Mouse (Mus musculus) T-cell, adult 66 days (primary cell): ENCODE data around the gene Fcho1. TPM values are rescaled to one million over a fixed set of nuclear protein-coding genes. Genes with fewer than 3 reads are reported as not detected.

Experiments used
- total RNA-seq, 2 experiments: library from RNA; stranded (reverse); gene quantifications; 3 replicates in 1 of 2; 4 replicates in 1 of 2; pipeline ENCODE4 v1.2.4; 2023

Fcho1 gene
- total RNA-seq = 100 to 1,000 TPM; 134 to 136 TPM

GRCm38 (mm10) chr8:71725122-71725924 lies at the start of gene Fcho1:
Gene Fcho1, minus strand, starts transcription at chr8:71725716.

GRCm38 (mm10) chr8:71701414-71702086 lies 24.0 kb downstream of the Fcho1 start, which contains the start of gene B3gnt3:
Gene B3gnt3, minus strand, starts transcription at chr8:71701789.

DNA sequence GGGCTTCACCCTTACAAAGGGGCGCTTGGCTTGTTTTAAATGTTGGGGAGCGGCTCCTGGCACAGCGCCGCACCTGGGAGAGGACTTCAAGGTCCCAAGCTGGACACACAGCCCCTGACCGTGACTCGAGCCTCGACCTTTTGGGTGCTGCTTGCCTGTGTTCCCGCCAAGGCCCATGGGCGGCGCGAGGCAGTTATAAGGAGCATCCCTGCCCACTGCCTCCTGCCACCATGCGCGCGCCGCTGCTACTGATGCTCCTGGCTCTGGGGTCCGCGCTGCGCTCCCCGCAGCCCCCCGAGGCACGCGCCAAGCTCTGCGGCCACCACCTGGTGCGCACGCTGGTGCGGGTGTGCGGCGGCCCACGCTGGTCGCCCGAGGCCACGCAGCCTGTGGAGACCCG lies 36.5 kb downstream of the Fcho1 start, which contains the start of gene Insl3:
TSS of gene Insl3 (plus strand) at position 187 of the 400 bp plus-strand sequence.

DNA sequence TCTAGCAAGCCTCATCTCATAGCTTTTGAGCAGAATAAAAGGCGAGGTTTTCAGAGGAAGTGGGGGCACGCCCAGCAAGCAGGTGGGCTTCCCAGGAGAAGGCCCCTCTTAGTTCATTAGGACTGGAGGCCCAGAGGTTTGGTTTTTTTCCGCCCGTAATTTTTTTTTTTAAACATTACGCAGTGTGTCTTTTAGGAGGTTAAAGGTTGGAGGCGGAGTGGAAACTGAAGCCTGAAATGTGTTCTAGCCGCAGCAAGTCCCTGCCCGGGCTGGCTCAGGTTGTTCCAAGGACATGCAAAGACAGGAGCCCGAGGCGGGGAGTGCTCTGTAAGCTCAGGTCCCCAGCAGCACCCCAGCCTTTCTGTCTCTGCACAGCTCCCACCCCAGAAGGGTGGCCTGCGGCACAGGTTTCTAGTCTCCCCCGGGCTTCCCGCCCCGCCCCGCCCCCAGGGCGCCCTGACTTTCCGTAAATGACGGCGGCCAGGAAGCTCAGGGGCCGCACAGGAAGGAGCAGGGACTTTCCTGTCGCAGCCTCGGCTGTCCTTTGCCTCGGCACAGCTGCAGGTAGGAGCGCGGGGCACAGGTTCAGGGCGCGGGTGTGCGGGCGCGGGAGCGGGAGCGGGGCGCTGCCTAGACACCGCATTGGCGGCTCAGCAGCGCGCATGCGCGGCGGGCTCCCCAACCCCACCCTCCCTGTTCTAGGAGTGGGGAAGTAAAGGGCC lies 49.3 kb downstream of the Fcho1 start, which contains the start of gene Jak3:
TSS of gene Jak3 (plus strand) at position 277 of the 722 bp plus-strand sequence.

GRCm38 (mm10) chr8:71671549-71671965 lies 54.0 kb downstream of the Fcho1 start, which contains the start of gene Unc13a:
Gene Unc13a, minus strand, starts transcription at chr8:71671757.

Other genes starting within 250 kb of the Fcho1 start
- gene Ano8, start 239.8 kb downstream of the Fcho1 start, total RNA-seq = 10 to 100 TPM; 22.9 to 29.4 TPM
- gene Gtpbp3, start 237.6 kb downstream of the Fcho1 start, total RNA-seq = 10 to 100 TPM; 18.6 to 23.0 TPM
- gene Plvap, start 214.0 kb downstream of the Fcho1 start, total RNA-seq = not detected
- not detected for gene Ccdc194, start 200.0 kb downstream of the Fcho1 start, total RNA-seq
- gene Bst2, start 188.3 kb downstream of the Fcho1 start, total RNA-seq = 10 to 100 TPM; 57.3 to 79.1 TPM
- gene Mvb12a, start 182.8 kb downstream of the Fcho1 start, total RNA-seq = 10 to 100 TPM; 29.8 to 42.6 TPM
- gene Tmem221, start 166.8 kb downstream of the Fcho1 start, total RNA-seq = 1 to 10 TPM in 1 of 2 experiments, under 1 TPM in 1; 0.83 to 1.7 TPM
- not detected for gene Nxnl1, start 159.1 kb downstream of the Fcho1 start, total RNA-seq
- gene Slc27a1, start 156.8 kb downstream of the Fcho1 start, total RNA-seq = 1 to 10 TPM; 4.8 to 5.7 TPM
- 10 to 100 TPM; 56.5 to 58.1 TPM for gene Pgls, start 133.5 kb downstream of the Fcho1 start, total RNA-seq
- 1 to 10 TPM; 2.4 to 7.0 TPM for gene Fam129c, start 128.1 kb downstream of the Fcho1 start, total RNA-seq
- gene Colgalt1, start 114.7 kb downstream of the Fcho1 start, total RNA-seq = 10 to 100 TPM; 47.7 to 51.6 TPM
- gene Unc13a, start 54.0 kb downstream of the Fcho1 start, total RNA-seq = under 1 TPM; 0.64 to 0.95 TPM
- 100 to 1,000 TPM; 103 to 113 TPM for gene Jak3, start 49.4 kb downstream of the Fcho1 start, total RNA-seq
- gene Insl3, start 36.5 kb downstream of the Fcho1 start, total RNA-seq = 10 to 100 TPM; 59.1 to 70.3 TPM
- under 1 TPM; 0.64 to 0.89 TPM for gene B3gnt3, start 23.9 kb downstream of the Fcho1 start, total RNA-seq
- 10 to 100 TPM; 11.8 to 15.9 TPM for gene Zfp709, start 156.3 kb upstream of the Fcho1 start, total RNA-seq
- 10 to 100 TPM; 10.7 to 12.8 TPM for gene Zfp882, start 182.9 kb upstream of the Fcho1 start, total RNA-seq
- 10 to 100 TPM in 1 of 2 experiments, 1 to 10 TPM in 1; 9.0 to 11.0 TPM for gene Zfp617, start 182.9 kb upstream of the Fcho1 start, total RNA-seq
- gene Zfp961, start 225.3 kb upstream of the Fcho1 start, total RNA-seq = 10 to 100 TPM; 13.3 to 18.5 TPM